In the genomic region with DNA sequence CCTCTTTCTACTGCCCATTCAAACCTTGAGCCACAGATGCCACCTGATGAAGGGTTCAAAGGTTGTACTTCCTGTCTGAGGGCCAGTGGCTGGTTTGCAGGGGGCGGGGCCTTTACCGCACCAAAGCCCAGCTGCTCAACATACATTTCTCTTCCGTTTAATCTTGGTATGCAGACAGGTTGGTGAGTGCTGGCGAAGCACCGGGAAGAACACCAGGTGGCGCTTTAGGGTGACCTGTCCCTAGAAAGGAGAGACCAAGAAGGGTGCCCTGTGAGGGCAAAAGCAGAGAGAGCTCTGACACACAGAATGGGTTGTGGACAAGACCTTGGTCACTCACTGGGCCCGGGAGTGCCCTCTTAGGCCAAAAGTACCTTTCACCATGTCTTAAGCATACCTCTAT, we compare ENCODE assay signal across 9 mouse cellular contexts. TPM values are rescaled to one million over a fixed set of nuclear protein-coding genes. Genes with fewer than 3 reads are reported as not detected.
DNase-seq lines count a peak whose midpoint lies in the region; ATAC-seq and TF ChIP-seq lines count a peak whose summit lies in the region.
"Had no signal": no experiment of that assay in that cellular context is flagged by ENCODE, and none has a peak within 500 bp of the region (broad histone marks: within the 10 kb centered on the region; RNA-seq: fewer than 3 reads in every experiment).

No protein-coding gene starts in this region.

- no peak overlapping the region for H3K9ac ChIP-seq in stomach, postnatal 0 days (ENCODE audit: low read length)
- H3K9ac ChIP-seq: limb, embryonic 12.5 days had no signal

- POLR2A ChIA-PET in Patski (lab: Charles Lee), result no interaction called here

- H3K27ac ChIP-seq in left cerebral cortex, adult 2 months, result no peak overlapping the region
- no peak overlapping the region for H3K27ac ChIP-seq in stomach, postnatal 0 days (replicated peaks)
- H3K27ac ChIP-seq: limb, embryonic 12.5 days had no signal

- no peaks in the 10 kb centered on the region for H3K36me3 ChIP-seq in stomach, postnatal 0 days (ENCODE audit: control insufficient read depth, insufficient read depth, low read length)
- H3K36me3 ChIP-seq: limb, embryonic 12.5 days had no signal

- intact Hi-C loops in left cerebral cortex, adult 2 months (cut with DNase I), result loop anchor here (1.0 to 2.0 kb wide), 2 partner anchors 84 to 143 kb away; no protein-coding TSS in a partner anchor
- intact Hi-C loops in left cerebral cortex, postnatal 36 days (cut with DNase I), result loop anchor here (1.0 kb wide), 1 partner anchor 143 kb away; no protein-coding TSS in a partner anchor

- TF ChIP-seq CTCF in left cerebral cortex, adult 2 months (IDR thresholded peaks at IDR 0.05), result peak; percentile 68
- TF ChIP-seq CTCF in Patski (IDR thresholded peaks at IDR 0.05), result peak; percentile 80
- TF ChIP-seq CTCF in stomach, postnatal 0 days (IDR thresholded peaks at IDR 0.05; ENCODE audit: low read depth), result peak; percentile 83

- no peak overlapping the region for H3K4me2 ChIP-seq in stomach, postnatal 0 days (replicated peaks; ENCODE audit: low read depth)
- H3K4me2 ChIP-seq: limb, embryonic 12.5 days had no signal

- no peaks in the 10 kb centered on the region for H3K9me3 ChIP-seq in stomach, postnatal 0 days (ENCODE audit: control insufficient read depth, low read length)
- H3K9me3 ChIP-seq: limb, embryonic 12.5 days had no signal

- in situ Hi-C loops in Patski (cut with MboI; ENCODE audit: low pct_unique_long_range_greater_than_20kb), result no loop called here

- H3K4me3 ChIP-seq in left cerebral cortex, adult 2 months, result no peak overlapping the region
- no peak overlapping the region for H3K4me3 ChIP-seq in stomach, postnatal 0 days (ENCODE audit: low read depth, low read length)
- H3K4me3 ChIP-seq: limb, embryonic 12.5 days had no signal

- no peaks in the 10 kb centered on the region for H3K4me1 ChIP-seq in stomach, postnatal 0 days (replicated peaks; ENCODE audit: control insufficient read depth, insufficient read depth)

- ATAC-seq in Patski, result no peak
- ATAC-seq in stomach, postnatal 0 days (ENCODE audit: low FRiP score, low TSS enrichment), result peak; percentile 76

- DNase-seq in left cerebral cortex, adult 2 months (ENCODE audit: extremely low spot score in 1 of 2, low spot score in 2 of 2), result peak in 1 of 2 experiments; percentile 58
- no peak for DNase-seq in left cerebral cortex, postnatal 36 days (ENCODE audit: low spot score in 2 of 2)
- DNase-seq in Patski (ENCODE audit: low read depth, low spot score), result no peak
- DNase-seq in cerebellum, postnatal 14 days, result peak; percentile 84 to 85
- peak; percentile 74 for DNase-seq in heart, postnatal 4 days
- peak; percentile 57 to 67 for DNase-seq in lung, adult 18-20 months
- DNase-seq in stomach, postnatal 0 days (ENCODE audit: low spot score), result peak; percentile 84
- no peak for DNase-seq in spleen, postnatal 4 days (ENCODE audit: low spot score in 2 of 2)

- TF ChIP-seq EP300 in stomach, postnatal 0 days (optimal IDR thresholded peaks at IDR 0.05), result no peak

- CTCF ChIA-PET in Patski (lab: Charles Lee), result interaction anchor here (1.2 to 2.3 kb wide), 3 partner anchors 11 to 159 kb away, joined by 3 to 7 read pairs (median 6); no protein-coding TSS in a partner anchor

- WGBS in stomach, postnatal 0 days, result 8% methylated on average over 7 of the region's 7 CpGs

- H3K27me3 ChIP-seq in Patski, result peaks cover 3% of the 10 kb centered on the region
- no peaks in the 10 kb centered on the region for H3K27me3 ChIP-seq in stomach, postnatal 0 days (ENCODE audit: control insufficient read depth, insufficient read depth, low read length)

RNA-seq across cellular contexts. Expression of gene Pla2g2c, which starts 16.0 kb away (rescaled TPM):
- total RNA-seq in left cerebral cortex, adult 2 months (2021), result not detected
- under 1 TPM; 0.22 to 0.39 TPM for total RNA-seq in left cerebral cortex, postnatal 36 days (2021)
- not detected for polyA plus RNA-seq in Patski (2021)
- total RNA-seq in heart, postnatal 4 days (2021), result not detected
- 0.30 and 0.31 TPM in 2 replicates for polyA plus RNA-seq in stomach, postnatal 0 days (2015; fragmentation: Nextera tagmentation; extraction: Ambion mirVana)

RNA-seq across cellular contexts. Expression of gene Ubxn10, which starts 28.3 kb away (rescaled TPM):
- 1 to 10 TPM; 1.4 to 1.5 TPM for total RNA-seq in left cerebral cortex, adult 2 months (2021)
- 1 to 10 TPM; 1.3 to 1.5 TPM for total RNA-seq in left cerebral cortex, postnatal 36 days (2021)
- not detected for polyA plus RNA-seq in Patski (2021)
- 1 to 10 TPM in 1 of 2 experiments, under 1 TPM in 1; 0.79 to 1.0 TPM for total RNA-seq in heart, postnatal 4 days (2021)
- polyA plus RNA-seq in stomach, postnatal 0 days (2015; fragmentation: Nextera tagmentation; extraction: Ambion mirVana), result 0.64 and 0.81 TPM in 2 replicates

RNA-seq across cellular contexts. Expression of gene Pla2g2f, which starts 48.8 kb away (rescaled TPM):
- not detected for total RNA-seq in left cerebral cortex, adult 2 months (2021)
- total RNA-seq in left cerebral cortex, postnatal 36 days (2021), result not detected
- polyA plus RNA-seq in Patski (2021), result not detected
- total RNA-seq in heart, postnatal 4 days (2021), result under 1 TPM in 1 of 2 experiments, not detected in 1; 0.10 TPM
- polyA plus RNA-seq in stomach, postnatal 0 days (2015; fragmentation: Nextera tagmentation; extraction: Ambion mirVana), result 8.2 and 8.7 TPM in 2 replicates

Comparison
In these comparisons a context has a peak if more than half of its experiments do, and no peak if none do; other contexts are left out.
1. DNase-seq: peak in cerebellum, postnatal 14 days (2 of 2), heart, postnatal 4 days (single experiment), lung, adult 18-20 months (2 of 2) and stomach, postnatal 0 days (single experiment); none in left cerebral cortex, postnatal 36 days (0 of 2), Patski (single experiment) and spleen, postnatal 4 days (0 of 2).
2. Peak in every context shown above with its lines, with median percentiles within 50 percentile points of each other: CTCF ChIP-seq.